Mouse (Mus musculus) CH12.LX (cell line): ENCODE results near the gene Gm4969.

Experiments used
- CTCF ChIP-seq, 2 experiments: IDR thresholded peaks in 1 of 2; conservative IDR thresholded peaks in 1 of 2; 2 replicates each; pipeline ENCODE4 v1.5.1; 2011 to 2012; ENCODE audit warnings: low read depth in 2 of 2, low read length in 2 of 2, improper control_type of control experiment in 1 of 2, inconsistent platforms in 1 of 2, mild to moderate bottlenecking in 1 of 2, moderate library complexity in 1 of 2
- JUND ChIP-seq: conservative IDR thresholded peaks from 2 replicates; pipeline ENCODE4 v1.6.1; 2011; ENCODE audit warnings: low read depth, low read length, improper control_type of control experiment
- MAX ChIP-seq: IDR thresholded peaks from 2 replicates; pipeline ENCODE4 v1.6.1; 2011; ENCODE audit warnings: low read length, improper control_type of control experiment
- NELFE ChIP-seq: IDR thresholded peaks from 2 replicates; pipeline ENCODE4 v1.6.1; 2011; ENCODE audit warnings: low read depth, low read length, improper control_type of control experiment
- POLR2A ChIP-seq: IDR thresholded peaks from 2 replicates; pipeline ENCODE4 v1.6.1; 2011; ENCODE audit warnings: low read depth, mild to moderate bottlenecking, improper control_type of control experiment, low read length
- RCOR1 ChIP-seq: conservative IDR thresholded peaks from 2 replicates; pipeline ENCODE4 v1.6.1; 2012; ENCODE audit warnings: low read depth, mild to moderate bottlenecking, inconsistent platforms, low read length, improper control_type of control experiment
- TCF12 ChIP-seq: IDR thresholded peaks from 2 replicates; pipeline ENCODE4 v1.6.1; 2014; ENCODE audit warnings: low read depth, mild to moderate bottlenecking, inconsistent platforms, low read length, improper control_type of control experiment

- TF ChIP-seq NELFE: no peak
- no peak for TF ChIP-seq JUND
- no peak for TF ChIP-seq CTCF (conservative IDR thresholded peaks at IDR 0.05 in 1 of 2, IDR thresholded peaks at IDR 0.05 in 1 of 2; ENCODE audit: low read depth in 2 of 2, low read length in 2 of 2)
- TF ChIP-seq TCF12: no peak
- no peak for TF ChIP-seq POLR2A
- no peak for TF ChIP-seq RCOR1
- peak; percentile 48; the same call in 1 of the 2 replicates for TF ChIP-seq MAX
Observed at GRCm38 (mm10) chr7:19104486-19104885, 13.7 kb downstream of the Gm4969 start.
